Mouse (Mus musculus): Measurements from ENCODE around the gene Shank1. TPM values are rescaled to one million over a fixed set of nuclear protein-coding genes. Genes with fewer than 3 reads are reported as not detected.

Gene Shank1
- total RNA-seq, 2 experiments from 2014 or later = 1.00 to 1.5 TPM

GRCm38 (mm10) chr7:44358886-44359654 lies 49.0 kb downstream of the Shank1 start:
- intact Hi-C loops (cut with DNase I) = loop anchor here (10.0 kb wide), 1 partner anchor 54 kb away; the partner anchor contains the start of gene Clec11a
- no peak for DNase-seq

- intact Hi-C loops (cut with DNase I) = loop anchor here (10.0 kb wide), 1 partner anchor 55 kb away; the partner anchor contains the start of gene Clec11a
- peak; percentile 89 for DNase-seq
These were observed 50.0 kb downstream of the Shank1 start for GRCm38 (mm10) chr7:44359908-44360672.

- intact Hi-C loops (cut with DNase I) = no loop called here
- DNase-seq = no peak
These were observed 50.8 kb downstream of the Shank1 start for GRCm38 (mm10) chr7:44360792-44361301.

GRCm38 (mm10) chr7:44372678-44373077 lies 62.6 kb downstream of the Shank1 start:
- no peak for DNase-seq
- intact Hi-C loops (cut with DNase I) = loop anchor here (5.0 kb wide), 1 partner anchor 95 kb away; the partner anchor contains the start of genes Aspdh and Josd2

GRCm38 (mm10) chr7:44373460-44373859 lies 63.4 kb downstream of the Shank1 start:
- intact Hi-C loops (cut with DNase I) = loop anchor here (5.0 kb wide), 1 partner anchor 94 kb away; the partner anchor contains the start of genes Aspdh and Josd2
- no peak for DNase-seq

- intact Hi-C loops (cut with DNase I) = loop anchor here (5.0 kb wide), 1 partner anchor 93 kb away; the partner anchor contains the start of genes Aspdh and Josd2
- DNase-seq = peak; percentile 76 to 88
These were observed 64.0 kb downstream of the Shank1 start for GRCm38 (mm10) chr7:44373889-44374652.

- intact Hi-C loops (cut with DNase I) = loop anchor here (5.0 kb wide), 2 partner anchors 93 to 183 kb away; partner anchors contain the start of genes Aspdh and Josd2
- no peak for DNase-seq
These were observed 64.7 kb downstream of the Shank1 start for GRCm38 (mm10) chr7:44374756-44375155.

GRCm38 (mm10) chr7:44375207-44375606 lies 65.2 kb downstream of the Shank1 start:
- no peak for DNase-seq
- intact Hi-C loops (cut with DNase I) = loop anchor here (5.0 kb wide), 1 partner anchor 182 kb away; no protein-coding TSS in a partner anchor

- intact Hi-C loops (cut with DNase I) = loop anchor here (5.0 kb wide), 1 partner anchor 182 kb away; no protein-coding TSS in a partner anchor
These were observed 65.7 kb downstream of the Shank1 start for GRCm38 (mm10) chr7:44375793-44376192.

GRCm38 (mm10) chr7:44378290-44378689 lies 68.2 kb downstream of the Shank1 start:
- intact Hi-C loops (cut with DNase I) = loop anchor here (5.0 kb wide), 1 partner anchor 179 kb away; no protein-coding TSS in a partner anchor

More at GRCm38 (mm10) chr7:44375793-44376192, 65.7 kb downstream of the Shank1 start:
- DNase-seq = no peak

GRCm38 (mm10) chr7:44382541-44382940 lies 72.5 kb downstream of the Shank1 start:
- intact Hi-C loops (cut with DNase I) = no loop called here
- no peak for DNase-seq

More at GRCm38 (mm10) chr7:44378290-44378689, 68.2 kb downstream of the Shank1 start:
- DNase-seq = peak; percentile 52 to 54

- intact Hi-C loops (cut with DNase I) = no loop called here
- peak; percentile 62 to 64 for DNase-seq
These were observed 74.1 kb downstream of the Shank1 start, which contains the start of gene Syt3 for GRCm38 (mm10) chr7:44383980-44384715. Gene Syt3 (plus strand): TSS chr7:44384102.

GRCm38 (mm10) chr7:44384716-44385059 lies 74.6 kb downstream of the Shank1 start:
- intact Hi-C loops (cut with DNase I) = no loop called here
- no peak for DNase-seq

GRCm38 (mm10) chr7:44385720-44386119 lies 75.7 kb downstream of the Shank1 start, which contains the start of gene 1700008O03Rik:
Gene 1700008O03Rik (minus strand): TSS chr7:44385820.
- intact Hi-C loops (cut with DNase I) = no loop called here
- DNase-seq = no peak

- intact Hi-C loops (cut with DNase I) = no loop called here
- DNase-seq = no peak
These were observed 81.8 kb downstream of the Shank1 start for GRCm38 (mm10) chr7:44391831-44392230.

GRCm38 (mm10) chr7:44392341-44392740 lies 82.3 kb downstream of the Shank1 start:
- DNase-seq = no peak
- intact Hi-C loops (cut with DNase I) = no loop called here

- intact Hi-C loops (cut with DNase I) = no loop called here
These were observed 83.2 kb downstream of the Shank1 start for GRCm38 (mm10) chr7:44393284-44393683.

GRCm38 (mm10) chr7:44398570-44398969 lies 88.5 kb downstream of the Shank1 start:
- intact Hi-C loops (cut with DNase I) = loop anchor here (2.0 kb wide), 1 partner anchor 86 kb away; no protein-coding TSS in a partner anchor
- DNase-seq = peak; percentile 32 to 46

More at GRCm38 (mm10) chr7:44393284-44393683, 83.2 kb downstream of the Shank1 start:
- DNase-seq = no peak

GRCm38 (mm10) chr7:44401673-44402072 lies 91.6 kb downstream of the Shank1 start:
- intact Hi-C loops (cut with DNase I) = no loop called here
- DNase-seq = no peak

Measured in heart, postnatal 36 days (tissue).